Mouse (Mus musculus) spleen, embryonic (tissue): ENCODE measurements at regions not wholly inside any gene's neighbourhood (a gene's known extent, or its start where the extent isn't known, plus 50 kb on each side); places are given as distances from the start of the nearest gene placed in this dataset.

Experiments
- CTCF ChIA-PET: fragments of 350-600 bp; sonication (Branson Sonifier 250); formaldehyde crosslinking; loops from one replicate; lab custom pipeline; 2022; lab: Charles Lee

DNA sequence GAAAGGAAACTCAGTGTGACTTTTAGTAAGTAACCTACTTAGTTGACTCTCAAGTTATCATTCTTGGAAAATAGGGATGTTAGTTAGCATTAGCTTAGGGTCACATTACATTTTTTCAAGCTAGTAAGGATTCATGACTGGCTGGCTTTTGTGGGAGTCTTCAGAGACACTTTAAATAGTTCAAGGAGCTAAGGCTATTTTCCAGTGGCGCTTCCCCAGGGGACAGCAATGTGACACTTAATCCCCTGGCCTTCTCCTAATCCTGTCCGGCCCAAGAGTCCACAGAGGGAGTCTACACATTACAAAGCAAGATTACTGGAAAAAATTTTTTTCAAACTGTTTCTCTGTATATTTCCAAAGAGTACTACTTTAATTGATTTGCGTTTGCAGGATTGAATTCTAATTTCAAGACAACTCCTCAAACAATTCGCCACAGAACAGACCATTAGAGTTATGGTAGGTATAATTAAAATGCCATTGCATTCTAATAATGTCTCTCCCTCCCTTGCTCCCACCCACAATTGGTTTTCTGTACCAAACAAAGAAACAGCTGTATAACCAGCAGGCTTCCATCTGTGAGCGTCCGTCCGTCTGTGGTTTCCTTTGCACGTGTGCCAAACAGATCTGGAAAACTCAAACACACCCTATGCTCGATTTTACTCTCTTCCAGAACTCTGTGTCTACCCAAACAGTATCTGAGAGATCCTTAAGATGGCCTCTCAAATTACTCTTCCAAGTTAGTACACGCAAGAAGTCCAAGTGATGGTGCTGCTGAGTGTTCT lies 341.1 kb upstream of the Cd180 start:
- CTCF ChIA-PET: no interaction called here

DNA sequence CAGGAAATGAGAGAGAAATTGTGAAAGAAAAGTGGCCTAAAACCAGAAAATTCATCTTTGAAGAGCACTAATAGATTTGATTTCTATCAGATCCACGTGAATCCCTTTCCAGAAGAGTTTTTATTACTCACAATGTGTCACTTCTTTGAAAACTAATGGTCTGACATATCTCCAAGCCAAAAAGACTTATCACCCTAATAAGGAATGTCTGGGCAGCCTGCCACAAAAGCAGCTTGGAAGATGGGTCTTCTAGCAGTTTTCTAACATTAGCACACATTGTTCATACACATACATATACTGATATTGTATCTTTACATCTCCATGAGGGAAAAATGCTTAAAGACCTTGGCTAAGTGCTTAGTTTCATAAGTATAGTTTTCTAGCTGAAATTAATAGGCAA lies 337.8 kb upstream of the Cd180 start:
- CTCF ChIA-PET: no interaction called here

- CTCF ChIA-PET: no interaction called here
These were observed 320.8 kb upstream of the Cd180 start for GRCm38 (mm10) chr13:102372451-102373082.

GRCm38 (mm10) chr13:102380667-102381066 lies 312.7 kb upstream of the Cd180 start:
- CTCF ChIA-PET: no interaction called here

- CTCF ChIA-PET: no interaction called here
These were observed 301.4 kb upstream of the Cd180 start for GRCm38 (mm10) chr13:102391911-102392310.

GRCm38 (mm10) chr13:102392868-102393661 lies 300.3 kb upstream of the Cd180 start:
- CTCF ChIA-PET: no interaction called here

GRCm38 (mm10) chr13:102393662-102393970 lies 299.7 kb upstream of the Cd180 start:
- CTCF ChIA-PET: no interaction called here

DNA sequence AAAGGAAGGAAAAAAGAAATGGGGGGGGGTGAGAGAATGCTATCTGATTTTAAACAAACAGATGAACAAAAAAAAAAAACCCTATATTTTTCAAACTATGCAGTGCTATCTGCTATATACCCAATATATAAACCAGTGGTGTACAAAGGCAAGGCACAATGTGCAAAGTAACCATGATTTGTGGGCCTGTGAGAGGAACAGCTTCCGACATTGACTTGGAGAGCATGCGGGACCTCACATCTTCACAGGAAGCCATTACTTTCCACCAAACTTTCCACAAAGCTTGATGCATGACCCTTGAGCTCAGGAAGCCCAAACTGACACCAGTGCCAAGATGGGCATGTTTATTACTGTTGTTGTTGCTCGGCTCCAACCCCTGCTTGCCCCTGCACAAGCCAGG lies 299.3 kb upstream of the Cd180 start:
- CTCF ChIA-PET: no interaction called here

DNA sequence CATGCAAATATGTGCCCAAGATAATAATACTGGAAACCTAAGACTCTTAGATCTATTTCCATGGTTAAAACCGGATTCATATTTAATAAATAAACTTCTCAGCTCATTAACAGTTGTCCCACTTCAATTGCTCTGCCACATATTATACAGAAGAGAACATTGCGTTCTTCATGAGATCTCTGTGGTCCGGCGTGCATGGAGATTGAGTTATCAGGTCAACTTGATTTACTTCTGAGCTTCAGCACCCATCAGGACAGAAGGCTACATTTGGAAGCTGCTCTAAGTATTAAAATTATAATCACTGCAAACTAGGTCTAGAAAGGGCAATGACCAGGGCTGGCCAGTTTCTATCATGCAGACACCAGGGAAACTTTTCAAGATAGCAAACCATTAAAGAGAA lies 295.9 kb upstream of the Cd180 start:
- CTCF ChIA-PET: interaction anchor here (0.6 kb wide), 1 partner anchor 1867 kb away, joined by 5 read pairs; no protein-coding TSS in a partner anchor

DNA sequence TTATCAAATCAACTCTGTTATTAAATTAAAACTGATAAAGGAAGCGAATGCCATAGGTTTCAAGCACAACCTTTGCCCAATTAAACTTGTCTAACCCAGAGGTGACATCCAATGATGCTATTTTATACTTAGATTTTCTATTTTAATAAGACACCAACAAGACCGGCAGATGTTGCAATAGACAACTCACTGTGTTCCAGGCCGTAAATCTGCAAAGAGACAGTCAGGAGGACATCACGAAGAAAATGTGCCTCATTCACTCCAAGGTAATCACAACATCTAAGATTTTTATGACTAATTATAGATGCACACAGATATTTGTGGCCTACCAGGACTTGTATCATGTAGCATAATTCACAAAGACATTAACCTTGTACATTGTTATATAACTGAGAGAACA lies 281.5 kb upstream of the Cd180 start:
- CTCF ChIA-PET: no interaction called here

- CTCF ChIA-PET: no interaction called here
These were observed 258.9 kb upstream of the Cd180 start for GRCm38 (mm10) chr13:102434372-102434954.

GRCm38 (mm10) chr13:102442676-102443075 lies 250.7 kb upstream of the Cd180 start:
- CTCF ChIA-PET: no interaction called here

DNA sequence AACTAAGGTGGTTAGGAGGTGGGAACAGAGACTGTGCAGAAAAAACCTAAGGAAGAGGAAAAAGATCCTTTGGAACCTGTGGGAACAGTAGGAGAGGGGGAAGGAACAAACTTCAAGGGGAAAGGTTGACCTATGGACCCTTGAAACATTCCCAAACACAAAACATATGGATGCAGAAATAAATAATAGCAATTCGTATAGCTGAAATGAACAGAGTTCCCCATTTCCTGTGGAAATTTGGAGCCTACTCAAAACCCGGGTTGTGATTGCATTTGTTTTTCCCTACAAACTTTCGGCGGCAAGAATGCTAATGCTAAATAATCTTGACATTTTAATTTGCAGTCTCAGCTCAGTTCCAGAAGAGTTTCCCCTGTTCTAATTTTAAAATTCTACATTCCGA lies 246.0 kb upstream of the Cd180 start:
- CTCF ChIA-PET: no interaction called here

DNA sequence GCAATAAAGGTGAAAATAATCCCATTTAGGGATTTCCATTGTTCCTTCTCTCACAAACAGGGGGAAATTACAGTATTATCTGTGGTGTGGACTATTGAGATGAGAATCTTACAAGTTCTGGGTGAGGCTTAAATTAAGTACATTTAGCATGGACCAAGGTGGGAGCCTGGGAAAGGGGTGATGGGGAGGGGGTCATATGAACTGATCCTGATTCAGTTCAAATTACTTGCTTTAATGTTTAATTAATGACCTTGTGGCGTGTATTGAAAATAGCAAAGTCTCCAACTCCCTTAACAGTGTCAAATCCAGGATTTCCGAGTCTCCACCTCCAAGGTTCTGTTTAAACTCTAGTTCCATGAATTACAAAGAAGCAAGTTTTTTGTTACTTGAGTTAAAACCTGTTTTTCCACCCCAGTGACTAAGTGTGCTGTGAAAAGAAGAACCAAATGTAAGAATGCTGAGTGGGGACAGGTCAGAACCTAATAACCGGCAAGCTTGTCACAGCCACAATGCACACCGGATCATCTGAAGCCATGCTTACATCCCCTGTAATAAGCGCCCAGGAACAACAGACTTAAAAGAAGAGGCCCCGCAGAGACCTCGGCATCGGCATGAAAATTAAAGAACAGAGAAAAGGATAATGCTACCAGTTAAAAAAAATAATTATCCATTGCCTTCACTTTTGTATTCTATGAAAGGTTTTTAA lies 243.8 kb upstream of the Cd180 start:
- CTCF ChIA-PET: no interaction called here

DNA sequence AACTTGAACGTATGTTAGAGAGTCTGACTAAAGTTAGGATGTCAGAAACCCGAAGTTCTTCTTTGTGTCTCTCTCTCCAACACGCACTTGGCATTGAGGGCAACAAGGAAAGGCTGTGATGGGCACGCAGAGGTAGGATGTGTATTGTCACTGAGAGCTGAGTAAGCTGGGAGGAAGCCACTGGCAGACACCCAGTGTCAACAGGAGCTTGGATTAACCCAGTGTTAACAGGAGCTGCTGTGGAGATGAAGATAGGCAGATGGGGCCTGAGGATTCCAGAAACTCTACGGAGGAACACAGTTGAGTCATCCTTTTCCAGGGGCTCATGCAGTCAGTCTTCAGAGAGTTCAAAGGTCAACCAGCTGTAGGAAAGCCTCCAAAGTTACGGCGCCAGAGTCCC lies 242.2 kb upstream of the Cd180 start:
- CTCF ChIA-PET: no interaction called here

GRCm38 (mm10) chr13:102458711-102459110 lies 234.6 kb upstream of the Cd180 start:
- CTCF ChIA-PET: no interaction called here

DNA sequence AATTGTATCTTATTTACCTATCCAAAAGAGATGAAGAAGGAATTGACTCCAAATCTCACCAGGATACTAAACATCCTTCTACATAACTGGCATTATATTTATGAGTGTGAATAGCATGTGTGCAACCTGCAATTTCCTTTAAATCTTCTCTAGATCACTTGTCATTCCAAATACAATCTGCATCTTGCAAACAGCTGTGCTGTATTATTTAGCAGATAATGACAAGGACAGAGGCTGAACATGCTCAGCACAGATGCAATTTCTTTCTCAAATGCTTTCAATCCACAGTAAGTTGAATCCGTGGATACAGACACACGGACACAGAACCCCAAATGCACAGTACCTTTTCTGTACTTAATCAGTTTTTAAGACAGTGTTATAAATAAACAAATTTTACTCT lies 229.4 kb upstream of the Cd180 start:
- CTCF ChIA-PET: no interaction called here

DNA sequence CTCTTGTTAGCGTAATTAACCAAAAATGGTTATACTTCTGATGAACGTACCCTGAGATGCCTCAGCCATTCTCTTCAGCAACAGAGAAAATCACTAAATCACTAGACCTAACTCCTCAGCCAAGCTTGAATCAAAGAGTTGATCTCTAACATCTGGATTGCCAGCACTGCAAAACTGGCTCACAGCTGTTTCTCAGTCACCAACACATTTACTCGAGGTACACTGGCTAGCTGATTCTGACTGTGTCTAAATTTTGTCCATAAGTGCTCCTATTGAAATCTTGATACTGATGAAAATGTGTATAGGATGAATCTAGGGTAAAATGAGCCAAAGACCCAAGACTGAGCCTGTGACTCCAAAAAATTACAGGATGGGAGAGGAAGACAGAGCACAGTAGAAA lies 211.5 kb upstream of the Cd180 start:
- CTCF ChIA-PET: no interaction called here

DNA sequence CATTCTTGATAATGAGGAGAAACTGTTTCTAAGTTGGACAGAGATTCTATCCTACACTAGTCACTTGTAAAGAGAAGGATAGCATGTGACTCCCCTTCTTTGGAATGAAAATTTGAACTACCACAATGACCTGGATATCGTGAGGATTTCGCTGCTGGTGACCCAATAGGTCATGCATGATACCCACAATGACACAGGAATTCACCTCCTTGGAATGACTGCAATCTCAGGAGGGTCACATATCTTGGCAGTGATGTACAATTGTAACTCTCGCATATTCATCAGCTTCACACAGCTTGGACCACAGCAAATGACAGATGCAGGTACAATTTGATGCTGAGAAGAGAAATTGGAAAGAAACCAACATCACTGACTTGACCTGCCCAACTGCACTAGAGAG lies 210.9 kb upstream of the Cd180 start:
- CTCF ChIA-PET: no interaction called here

- CTCF ChIA-PET: no interaction called here
These were observed 205.8 kb upstream of the Cd180 start for GRCm38 (mm10) chr13:102487416-102488097.

GRCm38 (mm10) chr13:102491370-102491769 lies 202.0 kb upstream of the Cd180 start:
- CTCF ChIA-PET: no interaction called here
